In the genomic region with DNA sequence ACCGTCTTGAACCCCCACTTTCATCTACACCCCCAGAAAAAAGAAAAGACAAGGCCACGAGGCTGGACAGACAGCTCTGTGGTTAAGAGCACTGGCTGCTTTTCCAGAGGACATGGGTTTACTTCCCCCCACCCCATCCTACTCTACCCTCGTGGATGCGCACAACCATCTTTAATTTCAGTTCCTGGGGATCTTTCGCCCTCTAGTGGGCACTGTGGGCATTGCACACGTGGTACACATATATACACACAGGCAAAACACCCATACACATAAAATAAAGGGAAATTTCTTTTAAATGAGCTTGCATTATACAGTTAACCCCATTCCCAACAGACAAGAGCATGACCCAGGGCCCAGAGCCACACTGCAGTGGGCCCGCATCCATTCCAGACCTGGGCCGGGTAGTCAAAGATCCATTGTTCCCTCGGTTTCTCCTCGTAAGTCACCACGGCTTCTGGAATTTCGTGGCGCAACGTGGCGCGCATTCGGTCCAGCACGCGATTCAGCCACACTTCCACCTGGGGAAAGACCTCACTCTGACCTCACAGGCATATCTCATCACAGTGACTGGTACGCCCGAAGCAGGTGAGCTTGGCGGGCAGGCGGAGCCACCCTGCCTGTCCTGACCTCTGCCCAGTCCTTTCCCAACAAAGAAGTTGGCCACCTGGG, we compare ENCODE assay signal across 12 mouse cellular contexts. TPM values are rescaled to one million over a fixed set of nuclear protein-coding genes. Genes with fewer than 3 reads are reported as not detected.
DNase-seq lines count a peak whose midpoint lies in the region; ATAC-seq and TF ChIP-seq lines count a peak whose summit lies in the region.
"Had no signal": no experiment of that assay in that cellular context is flagged by ENCODE, and none has a peak within 500 bp of the region (broad histone marks: within the 10 kb centered on the region; RNA-seq: fewer than 3 reads in every experiment).

No protein-coding gene starts in this region.

- no peak overlapping the region for H3K9ac ChIP-seq in hindbrain, embryonic 11.5 days (ENCODE audit: low read depth, low read length)
- no peak overlapping the region for H3K9ac ChIP-seq in hindbrain, embryonic 12.5 days
- H3K9ac ChIP-seq: midbrain, embryonic 12.5 days had no signal

- H3K9me3 ChIP-seq in hindbrain, embryonic 11.5 days (ENCODE audit: control insufficient read depth, low read length), result no peaks in the 10 kb centered on the region
- peaks cover 8% of the 10 kb centered on the region; the same call in 1 of the 2 replicates for H3K9me3 ChIP-seq in hindbrain, embryonic 12.5 days (replicated peaks)
- H3K9me3 ChIP-seq: midbrain, embryonic 12.5 days had no signal

- no peak overlapping the region for H3K4me2 ChIP-seq in hindbrain, embryonic 11.5 days (replicated peaks; ENCODE audit: low read depth, low read length)
- no peak overlapping the region for H3K4me2 ChIP-seq in hindbrain, embryonic 12.5 days (replicated peaks)
- H3K4me2 ChIP-seq: midbrain, embryonic 12.5 days had no signal

- no peak overlapping the region for H3K27ac ChIP-seq in hindbrain, embryonic 11.5 days (ENCODE audit: low read depth, low read length)
- no peak overlapping the region for H3K27ac ChIP-seq in hindbrain, embryonic 12.5 days
- H3K27ac ChIP-seq in testis, adult 2 months (ENCODE audit: control insufficient read depth, insufficient read depth, low read depth, low read length), result no peak overlapping the region
- H3K27ac ChIP-seq: hindbrain, embryonic 10.5 days; midbrain, embryonic 12.5 days had no signal

- no peak for TF ChIP-seq POLR2A in testis, adult 2 months (IDR thresholded peaks at IDR 0.05; ENCODE audit: control insufficient read depth, low read depth, low read length)

- no peaks in the 10 kb centered on the region for H3K4me1 ChIP-seq in hindbrain, embryonic 11.5 days (replicated peaks; ENCODE audit: control insufficient read depth, insufficient read depth, low read length)
- no peaks in the 10 kb centered on the region for H3K4me1 ChIP-seq in hindbrain, embryonic 12.5 days
- H3K4me1 ChIP-seq in testis, adult 2 months (ENCODE audit: control insufficient read depth, insufficient read depth, low read length), result no peaks in the 10 kb centered on the region
- H3K4me1 ChIP-seq: midbrain, embryonic 12.5 days had no signal

- intact Hi-C loops in left cerebral cortex, postnatal 4 days (cut with DNase I), result no loop called here

- peak; percentile 48 for DNase-seq in hindbrain, embryonic 11.5 days (ENCODE audit: low spot score)
- DNase-seq in testis, postnatal 14 days (ENCODE audit: low spot score), result no peak
- peak; percentile 35 for DNase-seq in c-Kit-positive CD71-positive TER-119-positive erythroid progenitor cells, embryonic 14.5 days (ENCODE audit: low spot score)
- peak; percentile 47 for DNase-seq in splenic B cell, adult 2 months (ENCODE audit: low read depth, low spot score)
- DNase-seq in urinary bladder, adult 18-20 months (ENCODE audit: low spot score in 2 of 2), result no peak
- no peak for DNase-seq in left cerebral cortex, postnatal 4 days
- DNase-seq: cerebellum, postnatal 36 days; layer of hippocampus, postnatal 36 days had no signal

- H3K27me3 ChIP-seq in hindbrain, embryonic 11.5 days (ENCODE audit: control insufficient read depth, insufficient read depth, low read length), result no peaks in the 10 kb centered on the region
- H3K27me3 ChIP-seq in hindbrain, embryonic 12.5 days, result no peaks in the 10 kb centered on the region
- H3K27me3 ChIP-seq in testis, adult 2 months (ENCODE audit: control insufficient read depth, insufficient read depth, low read length), result no peaks in the 10 kb centered on the region
- H3K27me3 ChIP-seq in splenic B cell, adult 2 months (ENCODE audit: control insufficient read depth, insufficient read depth, low read length, poor library complexity, severe bottlenecking), result no peaks in the 10 kb centered on the region
- H3K27me3 ChIP-seq: midbrain, embryonic 12.5 days had no signal

- TF ChIP-seq CTCF in testis, adult 2 months (IDR thresholded peaks at IDR 0.05; ENCODE audit: control insufficient read depth, insufficient read depth, insufficient replicate concordance, low read depth, low read length), result peak; percentile 58; the same call in 1 of the 2 replicates

- WGBS in hindbrain, embryonic 11.5 days, result 85% methylated on average over 21 of the region's 23 CpGs
- 89% methylated on average over 23 of the region's 23 CpGs for WGBS in hindbrain, embryonic 12.5 days

- ATAC-seq in hindbrain, embryonic 11.5 days (ENCODE audit: low FRiP score), result no peak
- ATAC-seq in hindbrain, embryonic 12.5 days (ENCODE audit: low FRiP score), result no peak

- no peaks in the 10 kb centered on the region for H3K36me3 ChIP-seq in hindbrain, embryonic 11.5 days (ENCODE audit: control insufficient read depth, insufficient read depth, low read length)
- H3K36me3 ChIP-seq in hindbrain, embryonic 12.5 days, result no peaks in the 10 kb centered on the region
- H3K36me3 ChIP-seq in testis, adult 2 months (ENCODE audit: control insufficient read depth, insufficient read depth, low read length), result no peaks in the 10 kb centered on the region; the same call in 1 of the 2 replicates
- H3K36me3 ChIP-seq in splenic B cell, adult 2 months (ENCODE audit: control insufficient read depth, insufficient read depth, low read length, poor library complexity, severe bottlenecking), result no peaks in the 10 kb centered on the region
- H3K36me3 ChIP-seq: hindbrain, embryonic 10.5 days; midbrain, embryonic 12.5 days had no signal

- no peak overlapping the region for H3K4me3 ChIP-seq in hindbrain, embryonic 11.5 days (ENCODE audit: low read depth, low read length)
- H3K4me3 ChIP-seq in hindbrain, embryonic 12.5 days, result no peak overlapping the region
- no peak overlapping the region for H3K4me3 ChIP-seq in testis, adult 2 months (ENCODE audit: control insufficient read depth, low read depth, low read length)
- H3K4me3 ChIP-seq: hindbrain, embryonic 10.5 days; midbrain, embryonic 12.5 days had no signal

RNA-seq across cellular contexts. Expression of a gene that starts 39.3 kb away (rescaled TPM):
- 0.14 and 0.17 TPM in 2 replicates for polyA plus RNA-seq in hindbrain, embryonic 11.5 days (2014; fragmentation: Nextera tagmentation; extraction: Ambion mirVana)
- 0.27 and 0.38 TPM in 2 replicates for polyA plus RNA-seq in hindbrain, embryonic 12.5 days (2016; fragmentation: Nextera tagmentation; extraction: Ambion mirVana)
- 34.0 and 35.8 TPM in 2 replicates for polyA plus RNA-seq in testis, adult 2 months (2012; rRNA removed)
- under 1 TPM; 0.24 to 0.52 TPM for total RNA-seq in left cerebral cortex, postnatal 4 days (2021)

Comparison
In these comparisons a context has a peak if more than half of its experiments do, and no peak if none do; other contexts are left out.
1. DNase-seq: peak in hindbrain, embryonic 11.5 days (single experiment), c-Kit-positive CD71-positive TER-119-positive erythroid progenitor cells, embryonic 14.5 days (single experiment) and splenic B cell, adult 2 months (single experiment); none in testis, postnatal 14 days (single experiment), urinary bladder, adult 18-20 months (0 of 2) and left cerebral cortex, postnatal 4 days (single experiment).
2. RNA of a gene that starts 39.3 kb away (polyA plus RNA-seq): 34.0 to 35.8 TPM in testis, adult 2 months; 0.27 to 0.38 TPM in hindbrain, embryonic 12.5 days and 0.14 to 0.17 TPM in hindbrain, embryonic 11.5 days; every median in the first group is over 10 times any median in the second.